ENCODE assay signal across 35 mouse cellular contexts in genomic region chr12:56327448-56327998, GRCm38 (mm10).
"Had no signal": no experiment of that assay in that cellular context is flagged by ENCODE, and none has a peak within 500 bp of the region (broad histone marks: within the 10 kb centered on the region; RNA-seq: fewer than 3 reads in every experiment).

No protein-coding gene starts in this region.

- H3K4me3 ChIP-seq: heart, embryonic 10.5 days; heart, embryonic 12.5 days; heart, embryonic 13.5 days; heart, embryonic 15.5 days; hindbrain, embryonic 10.5 days; hindbrain, embryonic 12.5 days; hindbrain, embryonic 13.5 days; hindbrain, embryonic 15.5 days; intestine, embryonic 15.5 days; kidney, embryonic 15.5 days; layer of hippocampus, adult 2 months; left cerebral cortex, adult 2 months had no signal

- H3K9me3 ChIP-seq: heart, embryonic 10.5 days; heart, embryonic 12.5 days; heart, embryonic 13.5 days; heart, embryonic 15.5 days; hindbrain, embryonic 10.5 days; hindbrain, embryonic 12.5 days; hindbrain, embryonic 13.5 days; hindbrain, embryonic 15.5 days; intestine, embryonic 15.5 days; kidney, embryonic 15.5 days had no signal

- H3K27me3 ChIP-seq: heart, embryonic 12.5 days; heart, embryonic 13.5 days; heart, embryonic 15.5 days; hindbrain, embryonic 12.5 days; hindbrain, embryonic 13.5 days; hindbrain, embryonic 15.5 days; intestine, embryonic 15.5 days; kidney, embryonic 15.5 days had no signal

- H3K4me1 ChIP-seq: heart, embryonic 10.5 days; heart, embryonic 12.5 days; heart, embryonic 13.5 days; heart, embryonic 15.5 days; hindbrain, embryonic 10.5 days; hindbrain, embryonic 12.5 days; hindbrain, embryonic 13.5 days; hindbrain, embryonic 15.5 days; intestine, embryonic 15.5 days; kidney, embryonic 15.5 days had no signal

- DNase-seq: heart, postnatal 10 days; heart, postnatal 14 days; heart, postnatal 36 days; heart, postnatal 4 days; kidney, adult 18-20 months; kidney, adult 2 months; kidney, adult 8-10 months; kidney, adult 9 months; kidney, postnatal 10 days; kidney, postnatal 14 days; kidney, postnatal 25 days; kidney, postnatal 36 days; kidney, postnatal 4 days; layer of hippocampus, adult 9-11 months; layer of hippocampus, postnatal 36 days had no signal

- ATAC-seq: hindbrain, embryonic 16.5 days; hindbrain, postnatal 0 days; inflammation-experienced regulatory T-cells, adult 6 months; intestine, embryonic 15.5 days; intestine, embryonic 16.5 days; intestine, postnatal 0 days had no signal

- H3K4me2 ChIP-seq: heart, embryonic 11.5 days; heart, embryonic 12.5 days; heart, embryonic 13.5 days; heart, embryonic 15.5 days; hindbrain, embryonic 12.5 days; hindbrain, embryonic 13.5 days; hindbrain, embryonic 14.5 days; hindbrain, embryonic 15.5 days; intestine, embryonic 15.5 days; kidney, embryonic 15.5 days had no signal

- H3K27ac ChIP-seq: heart, embryonic 10.5 days; heart, embryonic 13.5 days; heart, embryonic 15.5 days; hindbrain, embryonic 10.5 days; hindbrain, embryonic 12.5 days; hindbrain, embryonic 13.5 days; hindbrain, embryonic 14.5 days; hindbrain, embryonic 15.5 days; hindbrain, postnatal 0 days; intestine, embryonic 15.5 days; kidney, embryonic 15.5 days; kidney, postnatal 0 days; layer of hippocampus, adult 2 months; left cerebral cortex, adult 2 months had no signal

- H3K9ac ChIP-seq: heart, embryonic 12.5 days; heart, embryonic 13.5 days; heart, embryonic 15.5 days; hindbrain, embryonic 12.5 days; hindbrain, embryonic 13.5 days; hindbrain, embryonic 14.5 days; hindbrain, embryonic 15.5 days; intestine, embryonic 15.5 days; kidney, embryonic 15.5 days had no signal
